Mouse (Mus musculus) forebrain, embryonic 16.5 days (tissue): ENCODE data around the gene Plekhg5. TPM values are rescaled to one million over a fixed set of nuclear protein-coding genes. Genes with fewer than 3 reads are reported as not detected.

Source experiments
- ATAC-seq: fragments of 200-750 bp; cut with Nextera tagmentation; 2 replicates; pipeline ENCODE4 v1.8.0; 2017; ENCODE audit warnings: mild to moderate bottlenecking, moderate library complexity
- H3K27ac ChIP-seq: fragments of 300-500 bp; sonication (generic); 2 replicates; pipeline ENCODE4 v1.5.1; 2014; ENCODE audit warnings: low read length, control low read depth
- H3K27me3 ChIP-seq: fragments of 300-500 bp; sonication (generic); replicated peaks from 2 replicates; pipeline ENCODE4 v1.6.1; 2014; ENCODE audit warnings: low read length; ENCODE audit not compliant: control insufficient read depth, insufficient read depth
- H3K36me3 ChIP-seq: fragments of 300-500 bp; sonication (generic); 2 replicates; pipeline ENCODE4 v1.6.1; 2014; ENCODE audit not compliant: control insufficient read depth, insufficient read depth
- H3K4me1 ChIP-seq: fragments of 300-500 bp; sonication (generic); replicated peaks from 2 replicates; pipeline ENCODE4 v1.6.1; 2014; ENCODE audit warnings: low read length; ENCODE audit not compliant: control insufficient read depth, insufficient read depth
- H3K4me2 ChIP-seq: fragments of 300-500 bp; sonication (generic); 2 replicates; pipeline ENCODE4 v1.6.1; 2014; ENCODE audit warnings: mild to moderate bottlenecking, low read length, control low read depth
- H3K4me3 ChIP-seq: fragments of 300-500 bp; sonication (generic); replicated peaks from 2 replicates; pipeline ENCODE4 v1.5.1; 2014; ENCODE audit warnings: mild to moderate bottlenecking, low read length, control low read depth
- H3K9ac ChIP-seq: fragments of 300-500 bp; sonication (generic); replicated peaks from 2 replicates; pipeline ENCODE4 v1.6.1; 2014; ENCODE audit warnings: low read depth, low read length, control low read depth
- H3K9me3 ChIP-seq: fragments of 300-500 bp; sonication (generic); 2 replicates; pipeline ENCODE4 v1.6.1; 2016; ENCODE audit warnings: low read length; ENCODE audit not compliant: control insufficient read depth
- WGBS: fragments of 180-500 bp; shearing (Covaris S2); extraction: QIAGEN DNeasy Blood & Tissue Kit; methylation state at CpG from one replicate; pipeline ENCODE4 v1.1.7; 2014; 5-methylcytosine and 5-hydroxymethylcytosine counted together
- polyA plus RNA-seq: library from polyadenylated mRNA; unstranded; fragments of >200 nt; fragmentation: Nextera tagmentation; extraction: Ambion mirVana; gene quantifications from 2 replicates; pipeline ENCODE4 v1.2.1, GENCODE M21; 2015

Plekhg5 gene
- polyA plus RNA-seq = 11.7 and 13.2 TPM in 2 replicates

DNA sequence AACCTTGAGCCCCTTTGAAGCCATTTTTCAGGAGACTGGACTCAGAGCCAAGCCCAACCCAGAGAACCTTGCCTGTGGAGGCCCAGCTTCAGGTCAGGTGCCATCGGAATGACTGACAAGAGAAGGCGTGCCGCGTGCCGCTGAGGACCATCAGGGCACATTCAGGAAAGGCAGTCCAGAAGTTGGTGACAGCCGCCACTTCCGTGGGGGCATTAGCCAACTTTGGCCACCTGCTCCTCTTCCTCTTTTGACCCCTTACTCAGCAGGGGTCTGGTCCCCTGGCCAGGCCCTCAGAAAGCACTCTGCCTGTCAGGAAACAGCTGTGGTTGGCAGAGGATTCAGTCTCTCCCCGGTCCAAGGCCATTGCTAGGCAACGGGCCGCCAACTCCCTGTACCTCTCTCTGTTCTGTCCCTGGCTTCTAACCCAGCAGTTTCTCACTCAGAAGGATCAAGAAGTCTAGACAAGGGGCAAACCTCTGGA is at the start of gene Plekhg5:
Plekhg5 (plus strand) TSS at position 378 of the 481 bp plus-strand sequence.
- Histone ChIP-seq H3K27ac (no peak within 1 kb of the TSS), H3K9ac (no peak within 1 kb of the TSS), H3K36me3 (no peaks in the 10 kb centered on the region), H3K4me3 (no peak within 1 kb of the TSS), H3K27me3 (no peaks in the 10 kb centered on the region), H3K4me1 (no peaks in the 10 kb centered on the region; the same call in 1 of the 2 replicates), H3K9me3 (no peaks in the 10 kb centered on the region), H3K4me2 (no peak within 1 kb of the TSS)
- no peak for ATAC-seq
- 61% methylated on average over 10 of the region's 10 CpGs for WGBS

DNA sequence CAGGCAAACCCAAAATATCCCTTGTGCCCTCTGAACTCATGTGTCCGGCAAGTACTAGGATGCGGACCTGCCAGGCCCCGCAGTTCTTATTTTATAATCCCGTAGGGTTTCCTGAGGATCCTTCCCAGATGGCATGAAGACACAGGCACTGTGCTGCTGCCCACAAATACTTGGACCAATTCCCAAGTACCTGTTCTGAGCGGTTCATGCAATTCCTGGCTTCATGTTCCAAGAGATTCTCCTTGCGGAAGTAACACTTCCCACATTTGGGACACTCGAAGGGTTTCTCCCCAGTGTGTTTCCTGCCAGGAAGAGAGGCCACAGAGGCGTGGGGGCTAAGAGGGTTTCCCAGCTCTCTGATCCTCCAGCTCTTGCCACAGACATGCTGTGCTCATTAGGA is 49.8 kb upstream of the Plekhg5 start:
- no peaks in the 10 kb centered on the region for H3K27me3 ChIP-seq
- no peak overlapping the region for H3K27ac ChIP-seq
- 87% methylated on average over 8 of the region's 8 CpGs for WGBS
- peaks cover 30% of the 10 kb centered on the region for H3K4me1 ChIP-seq
- peaks cover 8% of the 10 kb centered on the region for H3K36me3 ChIP-seq
- no peak overlapping the region for H3K9ac ChIP-seq
- ATAC-seq = no peak
- no peaks in the 10 kb centered on the region for H3K9me3 ChIP-seq
- H3K4me2 ChIP-seq = no peak overlapping the region
- H3K4me3 ChIP-seq = no peak overlapping the region

DNA sequence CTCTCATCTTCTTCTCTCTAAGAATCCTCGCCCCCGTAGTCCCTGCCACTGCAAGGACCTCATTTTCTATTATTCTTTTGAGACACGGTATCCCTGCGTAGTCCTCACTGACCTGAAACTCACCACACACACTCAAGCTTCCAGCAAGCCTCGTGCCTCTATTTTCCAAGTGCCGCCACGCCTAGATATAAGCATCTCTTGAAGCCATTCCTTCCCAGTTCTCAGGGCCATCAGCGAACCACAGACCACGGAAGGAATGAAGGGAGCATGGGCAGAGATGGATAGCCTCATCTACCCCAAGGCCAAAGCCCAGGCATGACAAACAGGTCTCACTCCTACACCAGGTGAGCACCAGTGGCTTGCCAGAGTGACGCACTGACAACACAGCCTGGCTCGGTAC is 47.8 kb upstream of the Plekhg5 start:
- H3K4me2 ChIP-seq = no peak overlapping the region
- H3K4me3 ChIP-seq = no peak overlapping the region
- H3K9me3 ChIP-seq = no peaks in the 10 kb centered on the region
- no peak overlapping the region for H3K27ac ChIP-seq
- H3K4me1 ChIP-seq = peaks cover 39% of the 10 kb centered on the region
- no peaks in the 10 kb centered on the region for H3K27me3 ChIP-seq
- ATAC-seq = no peak
- H3K36me3 ChIP-seq = peaks cover 8% of the 10 kb centered on the region
- 92% methylated on average over 11 of the region's 11 CpGs for WGBS
- H3K9ac ChIP-seq = no peak overlapping the region

DNA sequence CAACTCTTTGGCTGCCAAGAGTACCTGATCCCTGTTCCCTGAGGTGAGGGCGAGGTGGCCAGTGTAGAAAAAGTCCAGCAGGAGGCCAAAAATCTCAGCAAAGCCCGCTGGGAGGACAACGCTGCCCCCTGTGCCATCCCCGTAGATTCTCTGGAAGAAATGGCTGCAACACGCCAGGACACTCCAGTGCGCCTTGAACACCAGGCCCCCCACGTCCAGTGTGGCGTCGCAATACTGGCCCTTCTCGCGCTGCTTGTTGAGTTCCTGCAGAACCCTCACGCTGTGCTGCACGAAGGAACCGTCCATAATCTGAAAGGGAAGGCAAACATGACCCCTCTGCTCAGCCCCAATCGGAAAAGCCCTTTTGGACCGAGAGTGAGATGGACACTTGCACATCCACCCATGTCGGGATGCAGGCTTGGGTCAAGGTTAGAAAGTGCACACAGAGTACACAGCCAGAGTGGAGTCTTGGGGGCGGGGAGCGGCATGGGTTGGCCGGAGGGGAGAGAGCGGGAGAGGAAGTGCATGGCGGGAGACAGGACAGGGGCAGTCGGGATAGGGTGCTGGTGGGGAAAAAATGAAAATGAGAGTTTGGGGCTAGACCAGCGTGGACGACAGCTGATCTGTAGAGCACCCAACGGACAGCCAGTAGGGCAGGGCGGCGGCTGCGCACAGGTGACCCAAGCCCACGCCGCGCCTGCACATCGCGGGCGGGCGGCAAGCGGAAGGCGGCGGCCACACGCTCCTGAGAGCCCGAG is 45.4 kb upstream of the Plekhg5 start:
- H3K9me3 ChIP-seq = no peaks in the 10 kb centered on the region
- H3K9ac ChIP-seq = peak overlapping the region; percentile 74
- H3K27ac ChIP-seq = peak overlapping the region; percentile 54; the same call in 1 of the 2 replicates
- H3K4me3 ChIP-seq = peak overlapping the region; percentile 78
- 1% methylated on average over 39 of the region's 41 CpGs for WGBS
- no peaks in the 10 kb centered on the region for H3K27me3 ChIP-seq
- peaks cover 39% of the 10 kb centered on the region for H3K4me1 ChIP-seq
- no peak; the same call in none of the 2 replicates for ATAC-seq
- no peaks in the 10 kb centered on the region for H3K36me3 ChIP-seq
- peak overlapping the region; percentile 91 for H3K4me2 ChIP-seq

DNA sequence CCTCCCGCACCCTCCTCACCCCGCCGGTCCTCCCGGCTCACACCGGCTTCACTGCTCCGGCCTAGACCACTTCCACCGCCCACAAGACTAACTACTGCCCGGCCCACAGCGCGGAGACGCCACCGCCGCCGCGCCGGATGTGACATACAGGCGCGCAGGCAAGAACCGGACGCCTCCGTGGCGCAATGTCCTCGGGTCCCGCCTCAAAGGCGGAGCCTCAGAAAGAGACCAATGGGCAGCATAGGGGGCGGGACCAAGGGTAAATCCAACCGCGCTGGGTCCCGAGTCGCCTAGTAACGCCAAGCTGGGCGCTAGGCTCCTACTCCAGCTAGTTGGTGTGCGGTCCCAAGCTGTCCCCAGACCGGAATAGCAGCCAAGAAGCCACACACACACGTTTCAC is 44.8 kb upstream of the Plekhg5 start, which contains the start of gene Zbtb48:
Zbtb48 (minus strand) TSS at position 148 of the 400 bp plus-strand sequence.
- peaks cover 39% of the 10 kb centered on the region for H3K4me1 ChIP-seq
- H3K36me3 ChIP-seq = no peaks in the 10 kb centered on the region
- H3K27ac ChIP-seq = peak within 1 kb of the TSS; percentile 54; the same call in 1 of the 2 replicates
- no peaks in the 10 kb centered on the region for H3K9me3 ChIP-seq
- no peaks in the 10 kb centered on the region for H3K27me3 ChIP-seq
- H3K4me2 ChIP-seq = peak within 1 kb of the TSS; percentile 91
- H3K4me3 ChIP-seq = peak within 1 kb of the TSS; percentile 78
- 0% methylated on average over 33 of the region's 35 CpGs for WGBS
- H3K9ac ChIP-seq = peak within 1 kb of the TSS; percentile 74
- ATAC-seq = peak; percentile 100

DNA sequence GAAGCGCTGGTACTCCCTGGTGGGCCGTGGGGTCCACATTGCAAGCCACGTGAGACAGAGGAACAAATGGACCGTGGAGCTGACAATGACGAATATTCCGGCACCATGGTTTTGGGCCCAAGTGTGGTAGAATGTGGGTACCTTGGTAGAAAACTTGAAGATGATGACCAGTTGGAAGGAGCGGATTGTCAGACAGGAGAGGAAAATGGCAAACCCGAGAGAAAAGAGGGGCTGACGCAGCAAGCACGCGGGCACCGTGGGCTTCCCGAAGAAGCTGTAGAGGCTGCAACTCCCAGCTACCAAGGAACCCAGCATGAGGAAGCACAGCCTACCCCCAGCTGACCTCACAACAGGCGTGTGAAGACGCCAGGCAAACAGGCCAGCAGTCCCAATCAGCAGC is 43.8 kb upstream of the Plekhg5 start:
- H3K4me1 ChIP-seq = peaks cover 37% of the 10 kb centered on the region
- H3K36me3 ChIP-seq = no peaks in the 10 kb centered on the region
- ATAC-seq = no peak
- WGBS = 66% methylated on average over 15 of the region's 15 CpGs
- peak overlapping the region; percentile 78 for H3K4me3 ChIP-seq
- peak overlapping the region; percentile 64 for H3K9ac ChIP-seq
- H3K4me2 ChIP-seq = peak overlapping the region; percentile 79
- H3K27ac ChIP-seq = no peak overlapping the region
- no peaks in the 10 kb centered on the region for H3K27me3 ChIP-seq
- no peaks in the 10 kb centered on the region for H3K9me3 ChIP-seq

DNA sequence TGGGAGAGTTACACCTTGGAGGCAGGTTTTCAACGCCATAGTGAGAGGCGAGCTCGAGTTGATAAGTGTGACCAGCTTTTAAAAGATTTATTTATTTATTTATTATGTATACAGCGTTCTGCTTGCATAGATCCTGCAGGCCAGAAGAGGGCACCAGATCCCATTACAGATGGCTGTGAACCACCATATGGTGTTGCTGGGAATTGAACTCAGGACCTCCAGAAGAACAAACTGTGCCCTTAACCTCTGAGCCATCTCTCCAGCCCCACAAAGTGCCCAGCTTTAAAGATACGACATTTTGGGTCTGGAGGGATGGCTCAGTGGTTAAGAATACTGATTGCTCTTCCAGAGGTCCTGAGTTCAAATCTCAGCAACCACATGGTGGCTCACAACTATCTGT is 43.2 kb upstream of the Plekhg5 start:
- peaks cover 35% of the 10 kb centered on the region for H3K4me1 ChIP-seq
- no peaks in the 10 kb centered on the region for H3K27me3 ChIP-seq
- no peaks in the 10 kb centered on the region for H3K36me3 ChIP-seq
- H3K9ac ChIP-seq = no peak overlapping the region
- H3K9me3 ChIP-seq = no peaks in the 10 kb centered on the region
- ATAC-seq = no peak
- no peak overlapping the region for H3K4me2 ChIP-seq
- no peak overlapping the region for H3K4me3 ChIP-seq
- H3K27ac ChIP-seq = no peak overlapping the region
- 43% methylated on average over 5 of the region's 5 CpGs for WGBS

- Histone ChIP-seq H3K27ac (no peak overlapping the region), H3K4me1 (peaks cover 30% of the 10 kb centered on the region), H3K4me2 (no peak overlapping the region), H3K27me3 (no peaks in the 10 kb centered on the region), H3K9ac (no peak overlapping the region), H3K36me3 (no peaks in the 10 kb centered on the region), H3K9me3 (no peaks in the 10 kb centered on the region), H3K4me3 (no peak overlapping the region)
- no peak for ATAC-seq
- 61% methylated on average over 4 of the region's 4 CpGs for WGBS
Measured at GRCm38 (mm10) chr4:152029997-152030396, 42.3 kb upstream of the Plekhg5 start.

DNA sequence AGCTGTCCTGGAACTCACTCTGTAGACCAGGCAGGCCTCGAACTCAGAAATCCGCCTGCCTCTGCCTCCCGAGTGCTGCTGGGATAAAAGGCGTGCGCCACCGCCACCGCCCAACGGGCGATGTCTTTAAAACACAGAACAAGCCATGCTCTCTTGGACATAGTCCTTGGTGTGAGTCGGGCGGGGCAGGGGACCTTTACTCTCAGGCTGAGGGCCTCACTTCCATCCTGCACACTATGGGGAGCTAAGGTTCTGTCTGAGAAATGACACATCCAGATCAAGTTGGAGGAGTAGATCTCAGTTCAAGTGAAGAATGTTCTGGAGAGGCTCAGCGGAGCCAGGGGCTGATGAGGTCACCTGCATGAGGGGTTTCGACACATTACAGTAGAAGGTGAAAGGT is 39.4 kb upstream of the Plekhg5 start:
- H3K9ac ChIP-seq = no peak overlapping the region
- H3K36me3 ChIP-seq = no peaks in the 10 kb centered on the region
- peaks cover 9% of the 10 kb centered on the region for H3K4me1 ChIP-seq
- ATAC-seq = no peak
- H3K27me3 ChIP-seq = no peaks in the 10 kb centered on the region
- H3K27ac ChIP-seq = no peak overlapping the region
- WGBS = 92% methylated on average over 13 of the region's 13 CpGs
- no peaks in the 10 kb centered on the region for H3K9me3 ChIP-seq
- H3K4me2 ChIP-seq = no peak overlapping the region
- no peak overlapping the region for H3K4me3 ChIP-seq
